Mouse (Mus musculus): ENCODE results near the gene Prss34. TPM values are rescaled to one million over a fixed set of nuclear protein-coding genes. Genes with fewer than 3 reads are reported as not detected.

The Prss34 gene
- polyA plus RNA-seq, 1 experiment from 2014 or later = not detected

- DNase-seq (ENCODE audit: low spot score) = no peak
- Histone ChIP-seq H3K9me3 (no peaks in the 10 kb centered on the region), H3K4me3 (peak within 1 kb of the TSS; percentile 98), H3K27me3 (ENCODE audit: insufficient read depth, poor library complexity, severe bottlenecking) (no peaks in the 10 kb centered on the region), H3K4me1 (peaks cover 28% of the 10 kb centered on the region), H3K36me3 (peaks cover 6% of the 10 kb centered on the region; the same call in 1 of the 2 replicates), H3K27ac (peak within 1 kb of the TSS; percentile 100)
- WGBS = 83% methylated on average over 9 of the region's 9 CpGs
These were observed 23.4 kb upstream of the Prss34 start, which contains the start of gene Ube2i for GRCm38 (mm10) chr17:25274571-25275346. TSS of gene Ube2i (minus strand) at chr17:25274622.

DNA sequence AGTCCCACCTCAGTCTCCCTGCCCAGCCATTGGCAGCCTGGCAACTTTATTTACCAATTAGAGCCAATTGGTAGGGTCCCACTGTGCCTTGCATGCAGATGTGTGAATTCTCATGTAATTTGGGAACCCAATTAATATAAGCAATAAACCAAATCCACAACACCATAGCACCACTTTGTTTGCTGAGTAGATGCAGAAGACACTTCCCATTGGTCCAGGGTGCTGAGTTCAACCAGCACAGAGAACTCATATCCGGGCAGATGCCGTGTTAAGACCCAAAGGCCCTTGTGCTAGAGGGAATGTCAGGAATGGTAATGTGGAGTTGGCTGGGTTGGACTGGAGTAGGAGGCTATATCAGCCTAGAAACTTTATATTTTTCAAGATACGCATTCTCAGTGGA is 22.4 kb upstream of the Prss34 start:
- peaks cover 22% of the 10 kb centered on the region for H3K4me1 ChIP-seq
- no peaks in the 10 kb centered on the region for H3K27me3 ChIP-seq (ENCODE audit: insufficient read depth, poor library complexity, severe bottlenecking)
- H3K27ac ChIP-seq = no peak overlapping the region
- WGBS = 88% methylated on average over 3 of the region's 3 CpGs
- no peaks in the 10 kb centered on the region for H3K9me3 ChIP-seq
- DNase-seq (ENCODE audit: low spot score) = no peak
- H3K36me3 ChIP-seq = peaks cover 2% of the 10 kb centered on the region; the same call in 1 of the 2 replicates
- no peak overlapping the region for H3K4me3 ChIP-seq

DNA sequence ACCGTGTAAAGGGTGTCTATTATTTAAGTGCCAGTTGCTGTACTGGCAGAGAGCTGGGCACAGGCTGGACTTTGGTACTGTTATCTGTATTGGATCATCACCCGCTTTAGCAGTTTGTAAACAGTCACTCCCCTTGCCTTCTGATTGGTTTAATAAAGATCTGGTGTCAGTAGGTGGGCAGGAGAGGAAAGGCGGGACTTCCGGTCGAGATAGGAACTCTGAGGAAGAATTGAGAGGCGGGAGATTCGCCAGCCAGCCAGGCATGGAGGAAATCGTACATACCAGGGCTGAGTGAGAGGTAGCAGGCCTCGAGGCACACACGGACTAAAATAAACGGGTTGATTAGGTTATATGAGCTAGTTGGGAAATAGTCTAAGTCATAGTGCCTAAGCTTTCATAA is 16.1 kb upstream of the Prss34 start:
- no peaks in the 10 kb centered on the region for H3K4me1 ChIP-seq
- DNase-seq (ENCODE audit: low spot score) = peak; percentile 82
- H3K27me3 ChIP-seq (ENCODE audit: insufficient read depth, poor library complexity, severe bottlenecking) = no peaks in the 10 kb centered on the region
- 32% methylated on average over 11 of the region's 11 CpGs for WGBS
- H3K27ac ChIP-seq = no peak overlapping the region
- no peaks in the 10 kb centered on the region for H3K36me3 ChIP-seq
- no peaks in the 10 kb centered on the region for H3K9me3 ChIP-seq
- H3K4me3 ChIP-seq = peak overlapping the region; percentile 18; the same call in 1 of the 2 replicates

GRCm38 (mm10) chr17:25285033-25285432 is 13.2 kb upstream of the Prss34 start:
- Histone ChIP-seq H3K4me1 (no peaks in the 10 kb centered on the region), H3K27me3 (ENCODE audit: insufficient read depth, poor library complexity, severe bottlenecking) (no peaks in the 10 kb centered on the region), H3K9me3 (no peaks in the 10 kb centered on the region), H3K36me3 (no peaks in the 10 kb centered on the region), H3K4me3 (no peak overlapping the region), H3K27ac (no peak overlapping the region)
- WGBS = 29% methylated on average over 3 of the region's 3 CpGs
- no peak for DNase-seq (ENCODE audit: low spot score)

- H3K36me3 ChIP-seq = no peaks in the 10 kb centered on the region
- H3K4me3 ChIP-seq = no peak overlapping the region
- WGBS = 27% methylated on average over 4 of the region's 4 CpGs
- DNase-seq (ENCODE audit: low spot score) = no peak
- H3K27ac ChIP-seq = no peak overlapping the region
- H3K9me3 ChIP-seq = no peaks in the 10 kb centered on the region
- 0 out of 2 replicates have a peak, but pooled peaks cover 6% of the 10 kb centered on the region for H3K27me3 ChIP-seq (ENCODE audit: insufficient read depth, poor library complexity, severe bottlenecking)
- H3K4me1 ChIP-seq = peaks cover 5% of the 10 kb centered on the region; the same call in 1 of the 2 replicates
These were observed 9.4 kb upstream of the Prss34 start for GRCm38 (mm10) chr17:25288842-25289241.

DNA sequence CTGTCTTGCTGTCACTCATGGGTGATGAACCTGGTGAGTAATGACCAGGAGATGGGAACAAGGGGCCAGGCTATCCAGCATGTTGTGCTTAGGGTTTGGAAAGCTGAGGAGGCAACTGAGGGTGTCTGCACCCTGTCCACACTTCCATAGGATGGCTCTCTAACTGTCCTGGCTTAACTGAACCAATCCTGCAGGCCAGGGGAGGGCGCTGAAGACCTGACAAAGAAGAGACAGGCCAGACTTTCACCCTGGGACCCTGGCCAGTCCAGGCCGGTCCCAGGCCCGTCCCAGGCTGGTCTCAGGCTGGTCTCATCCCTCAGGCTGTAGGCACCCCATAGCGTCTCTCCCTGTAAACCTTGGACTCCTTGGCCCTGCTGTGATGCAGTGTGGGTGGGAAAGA is 7.8 kb upstream of the Prss34 start:
- DNase-seq (ENCODE audit: low spot score) = no peak
- 37% methylated on average over 4 of the region's 4 CpGs for WGBS

DNA sequence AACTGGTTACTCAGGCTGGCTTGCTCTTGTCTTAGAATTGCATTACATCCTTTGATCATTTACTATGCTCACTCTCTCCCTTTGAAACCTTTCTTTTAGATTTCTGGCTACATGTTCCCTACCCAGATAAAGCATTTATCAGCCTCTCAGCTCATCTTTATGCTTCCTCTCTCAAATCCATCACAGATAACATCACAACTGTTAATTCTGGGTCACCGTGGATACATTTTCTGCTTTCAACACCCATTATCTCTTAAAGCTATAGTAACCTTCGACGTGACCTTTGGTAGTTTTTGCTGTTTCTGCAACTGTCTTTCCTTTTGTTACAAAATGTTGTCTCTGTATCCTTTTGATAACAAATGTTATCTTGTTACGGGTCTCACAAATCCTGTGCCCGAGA is 4.7 kb upstream of the Prss34 start:
- H3K4me1 ChIP-seq = peaks cover 5% of the 10 kb centered on the region; the same call in 1 of the 2 replicates
- WGBS = 40% methylated on average over 5 of the region's 5 CpGs
- peaks cover 26% of the 10 kb centered on the region for H3K27me3 ChIP-seq (ENCODE audit: insufficient read depth, poor library complexity, severe bottlenecking)
- no peaks in the 10 kb centered on the region for H3K36me3 ChIP-seq
- H3K9me3 ChIP-seq = no peaks in the 10 kb centered on the region
- H3K27ac ChIP-seq = no peak overlapping the region
- DNase-seq (ENCODE audit: low spot score) = no peak
- H3K4me3 ChIP-seq = no peak overlapping the region

More for the DNA sequence above, 7.8 kb upstream of the Prss34 start:
- Histone ChIP-seq H3K27ac (no peak overlapping the region), H3K27me3 (ENCODE audit: insufficient read depth, poor library complexity, severe bottlenecking) (0 out of 2 replicates have a peak, but pooled peaks cover 10% of the 10 kb centered on the region), H3K36me3 (no peaks in the 10 kb centered on the region), H3K4me3 (no peak overlapping the region), H3K9me3 (no peaks in the 10 kb centered on the region), H3K4me1 (peaks cover 5% of the 10 kb centered on the region; the same call in 1 of the 2 replicates)

GRCm38 (mm10) chr17:25294111-25294510 is 4.1 kb upstream of the Prss34 start:
- no peak for DNase-seq (ENCODE audit: low spot score)
- no peaks in the 10 kb centered on the region for H3K36me3 ChIP-seq
- H3K4me3 ChIP-seq = no peak overlapping the region
- peaks cover 32% of the 10 kb centered on the region for H3K27me3 ChIP-seq (ENCODE audit: insufficient read depth, poor library complexity, severe bottlenecking)
- 31% methylated on average over 1 of the region's 1 CpGs for WGBS
- H3K27ac ChIP-seq = no peak overlapping the region
- H3K4me1 ChIP-seq = peaks cover 5% of the 10 kb centered on the region; the same call in 1 of the 2 replicates
- no peaks in the 10 kb centered on the region for H3K9me3 ChIP-seq

DNA sequence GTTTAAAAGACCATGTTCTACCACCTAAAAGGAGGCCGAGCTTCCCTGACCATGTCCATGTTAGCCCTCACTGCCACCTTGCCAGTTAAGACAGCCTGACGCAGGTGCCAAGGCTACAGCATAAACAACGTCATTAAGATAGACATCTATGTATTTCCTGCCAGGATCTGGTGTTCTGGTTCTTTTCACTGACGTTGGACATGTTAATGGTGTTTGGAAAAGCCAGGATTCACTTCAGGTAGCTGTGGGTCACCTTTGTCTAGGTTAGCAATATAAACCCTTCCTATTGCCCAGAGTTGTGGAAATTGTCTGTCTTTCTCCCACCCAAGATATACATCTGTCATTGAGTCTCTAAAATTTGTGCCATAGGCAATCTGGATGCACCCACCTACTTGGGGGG is 10.2 kb downstream of the Prss34 start, which contains the start of gene Prss28:
TSS of gene Prss28 (plus strand) at position 301 of the 400 bp plus-strand sequence.
- Histone ChIP-seq H3K27ac (no peak within 1 kb of the TSS), H3K9me3 (no peaks in the 10 kb centered on the region), H3K4me1 (no peaks in the 10 kb centered on the region), H3K4me3 (no peak within 1 kb of the TSS), H3K27me3 (ENCODE audit: insufficient read depth, poor library complexity, severe bottlenecking) (peaks cover 20% of the 10 kb centered on the region; the same call in 1 of the 2 replicates), H3K36me3 (no peaks in the 10 kb centered on the region)
- DNase-seq (ENCODE audit: low spot score) = no peak
- WGBS = 58% methylated on average over 4 of the region's 4 CpGs

DNA sequence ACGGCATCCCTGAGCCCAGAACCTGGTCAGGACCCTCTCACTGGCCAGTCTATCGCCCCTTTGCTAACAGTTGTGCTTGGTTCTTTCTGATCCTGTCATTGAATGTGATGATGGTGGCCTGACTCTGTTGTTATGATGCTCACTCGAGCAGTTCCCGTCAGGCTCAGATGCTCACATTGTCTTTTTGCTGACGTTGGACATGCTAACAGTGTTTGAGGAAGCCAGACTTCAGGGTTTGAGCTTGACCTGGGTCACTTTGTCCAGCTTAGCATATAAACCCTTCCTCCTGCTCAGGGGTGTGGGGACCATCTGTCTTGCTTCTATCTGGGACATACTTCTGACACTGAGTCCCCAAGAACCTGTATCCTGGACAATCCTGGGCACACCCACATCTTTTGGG is 20.2 kb downstream of the Prss34 start, which contains the start of gene Prss29:
TSS of gene Prss29 (plus strand) at position 301 of the 400 bp plus-strand sequence.
- H3K27me3 ChIP-seq (ENCODE audit: insufficient read depth, poor library complexity, severe bottlenecking) = peaks cover 31% of the 10 kb centered on the region
- H3K4me3 ChIP-seq = no peak within 1 kb of the TSS
- no peak within 1 kb of the TSS for H3K27ac ChIP-seq
- H3K4me1 ChIP-seq = no peaks in the 10 kb centered on the region; the same call in 1 of the 2 replicates
- no peak for DNase-seq (ENCODE audit: low spot score)
- 73% methylated on average over 5 of the region's 5 CpGs for WGBS
- H3K36me3 ChIP-seq = no peaks in the 10 kb centered on the region
- H3K9me3 ChIP-seq = no peaks in the 10 kb centered on the region

GRCm38 (mm10) chr17:25320819-25321218 is 22.6 kb downstream of the Prss34 start:
- no peak for DNase-seq (ENCODE audit: low spot score)
- Histone ChIP-seq H3K27ac (no peak overlapping the region), H3K36me3 (no peaks in the 10 kb centered on the region), H3K4me1 (no peaks in the 10 kb centered on the region; the same call in 1 of the 2 replicates), H3K4me3 (no peak overlapping the region), H3K9me3 (no peaks in the 10 kb centered on the region), H3K27me3 (ENCODE audit: insufficient read depth, poor library complexity, severe bottlenecking) (peaks cover 37% of the 10 kb centered on the region)
- 87% methylated on average over 8 of the region's 8 CpGs for WGBS

DNA sequence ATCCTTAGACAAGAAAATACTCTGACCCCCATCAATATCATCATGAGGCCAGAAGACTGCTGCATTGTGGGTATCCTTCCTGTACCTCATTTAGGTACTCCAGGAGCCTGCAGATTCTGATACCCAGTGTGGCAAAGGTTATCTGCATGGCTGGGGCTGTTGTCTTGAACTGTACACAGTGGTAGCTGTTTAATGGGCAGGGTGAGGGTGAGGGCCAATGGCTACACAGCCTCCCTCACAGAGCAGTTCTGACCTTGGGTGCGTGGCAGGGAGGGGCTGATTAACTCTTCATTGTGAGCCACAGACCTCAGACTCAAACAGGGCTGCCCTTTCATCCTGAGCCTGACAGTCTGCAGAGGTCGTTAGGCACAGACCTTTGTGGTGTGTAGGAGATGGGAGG is 24.7 kb downstream of the Prss34 start:
- Histone ChIP-seq H3K36me3 (no peaks in the 10 kb centered on the region), H3K27me3 (ENCODE audit: insufficient read depth, poor library complexity, severe bottlenecking) (peaks cover 37% of the 10 kb centered on the region), H3K27ac (no peak overlapping the region), H3K4me1 (no peaks in the 10 kb centered on the region; the same call in 1 of the 2 replicates), H3K4me3 (no peak overlapping the region), H3K9me3 (no peaks in the 10 kb centered on the region)
- WGBS = 31% methylated on average over 2 of the region's 2 CpGs
- no peak for DNase-seq (ENCODE audit: low spot score)

DNA sequence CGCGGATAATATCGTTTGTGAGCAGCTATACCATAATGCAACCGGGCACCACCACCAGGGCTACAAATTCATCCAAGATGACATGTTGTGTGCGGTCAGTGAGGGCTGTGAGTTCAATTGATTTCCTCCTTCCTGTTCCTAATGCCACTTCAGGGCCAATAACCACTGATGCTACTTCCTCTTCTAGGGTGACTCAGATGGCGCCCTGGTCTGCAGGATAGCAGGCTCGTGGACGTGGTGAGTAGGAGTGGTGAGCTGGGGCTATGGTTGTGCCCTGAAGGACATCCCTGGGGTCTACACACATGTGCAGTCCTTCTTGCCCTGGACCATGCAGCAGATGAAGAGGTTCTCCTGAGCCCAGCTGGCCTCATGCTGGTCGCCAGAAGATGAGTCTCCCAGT is 34.1 kb downstream of the Prss34 start:
- H3K27ac ChIP-seq = no peak overlapping the region
- no peak overlapping the region for H3K4me3 ChIP-seq
- 59% methylated on average over 9 of the region's 9 CpGs for WGBS
- H3K4me1 ChIP-seq = no peaks in the 10 kb centered on the region
- H3K27me3 ChIP-seq (ENCODE audit: insufficient read depth, poor library complexity, severe bottlenecking) = peaks cover 46% of the 10 kb centered on the region
- no peaks in the 10 kb centered on the region for H3K36me3 ChIP-seq
- H3K9me3 ChIP-seq = no peaks in the 10 kb centered on the region
- DNase-seq (ENCODE audit: low spot score) = no peak

All from heart, embryonic 10.5 days (tissue).